Mouse (Mus musculus) adrenal gland, postnatal 25 days (tissue): ENCODE measurements at regions not wholly inside any gene's neighbourhood (a gene's known extent, or its start where the extent isn't known, plus 50 kb on each side); places are given as distances from the start of the nearest gene placed in this dataset.

Experiments used
- DNase-seq: peaks from one replicate; pipeline ENCODE4 v3.0.0; 2021; ENCODE audit warnings: mixed read lengths

- DNase-seq = no peak
These were observed 67.8 kb downstream of the Nkx6-1 start for GRCm38 (mm10) chr5:101596996-101597395.

GRCm38 (mm10) chr5:101591236-101591635 lies 73.6 kb downstream of the Nkx6-1 start:
- no peak for DNase-seq

- no peak for DNase-seq
These were observed 74.3 kb downstream of the Nkx6-1 start for GRCm38 (mm10) chr5:101590341-101591124.

- no peak for DNase-seq
These were observed 91.8 kb downstream of the Nkx6-1 start for GRCm38 (mm10) chr5:101572966-101573365.

- DNase-seq = no peak
These were observed 99.0 kb downstream of the Nkx6-1 start for GRCm38 (mm10) chr5:101565770-101566169.

- no peak for DNase-seq
These were observed 104.4 kb downstream of the Nkx6-1 start for GRCm38 (mm10) chr5:101560366-101560765.

GRCm38 (mm10) chr5:101558279-101558987 lies 106.4 kb downstream of the Nkx6-1 start:
- DNase-seq = peak; percentile 6

GRCm38 (mm10) chr5:101557156-101557555 lies 107.6 kb downstream of the Nkx6-1 start:
- no peak for DNase-seq

GRCm38 (mm10) chr5:101543326-101543725 lies 121.5 kb downstream of the Nkx6-1 start:
- no peak for DNase-seq

- no peak for DNase-seq
These were observed 125.0 kb downstream of the Nkx6-1 start for GRCm38 (mm10) chr5:101539818-101540217.

GRCm38 (mm10) chr5:101539254-101539549 lies 125.6 kb downstream of the Nkx6-1 start:
- DNase-seq = no peak

GRCm38 (mm10) chr5:101538410-101539253 lies 126.2 kb downstream of the Nkx6-1 start:
- DNase-seq = no peak

GRCm38 (mm10) chr5:101537518-101538380 lies 127.0 kb downstream of the Nkx6-1 start:
- no peak for DNase-seq

GRCm38 (mm10) chr5:101535451-101535850 lies 129.3 kb downstream of the Nkx6-1 start:
- DNase-seq = no peak

- DNase-seq = no peak
These were observed 139.4 kb downstream of the Nkx6-1 start for GRCm38 (mm10) chr5:101525346-101525745.

GRCm38 (mm10) chr5:101524670-101525069 lies 140.1 kb downstream of the Nkx6-1 start:
- DNase-seq = no peak

- no peak for DNase-seq
These were observed 140.9 kb downstream of the Nkx6-1 start for GRCm38 (mm10) chr5:101523902-101524301.

GRCm38 (mm10) chr5:101523490-101523889 lies 141.3 kb downstream of the Nkx6-1 start:
- no peak for DNase-seq

GRCm38 (mm10) chr5:101520935-101521655 lies 143.7 kb downstream of the Nkx6-1 start:
- DNase-seq = no peak

GRCm38 (mm10) chr5:101518791-101519547 lies 145.8 kb downstream of the Nkx6-1 start:
- DNase-seq = no peak

- no peak for DNase-seq
These were observed 167.1 kb downstream of the Nkx6-1 start for GRCm38 (mm10) chr5:101497698-101498048.
